Mouse (Mus musculus): Measurements from ENCODE around the gene Fam98a.

DNA sequence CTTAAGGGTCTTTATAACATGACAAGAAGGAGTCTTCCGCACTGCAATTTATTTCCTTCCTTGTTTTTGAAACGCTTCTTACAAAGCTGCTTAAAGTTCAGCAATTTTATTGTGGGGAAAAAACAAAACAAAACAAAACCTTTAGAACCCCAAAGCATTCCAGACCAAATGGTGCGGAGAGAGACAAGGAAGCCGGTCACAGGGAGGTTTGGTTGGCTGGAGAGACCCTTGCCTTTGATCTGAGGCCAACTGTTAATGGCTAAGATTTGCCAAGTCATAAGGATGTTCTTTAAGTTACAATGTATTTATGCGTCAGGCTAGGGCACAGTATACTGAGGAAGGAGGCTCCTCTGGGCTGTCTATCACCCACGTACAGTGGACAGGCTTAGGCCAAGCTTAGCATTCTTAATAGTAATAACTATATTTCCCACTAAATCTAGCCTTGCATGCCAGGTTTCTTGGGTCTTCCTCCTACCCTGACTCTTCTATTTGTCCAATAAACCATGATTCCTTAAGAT is 19.2 kb downstream of the Fam98a start:
- no peak for TF ChIP-seq POLR2A (IDR thresholded peaks at IDR 0.05; ENCODE audit: borderline replicate concordance, extremely low read depth, insufficient read depth, insufficient read length, poor library complexity, severe bottlenecking)
- TF ChIP-seq CTCF (IDR thresholded peaks at IDR 0.05; ENCODE audit: borderline replicate concordance, extremely low read depth, insufficient read depth, insufficient read length): no peak
